Mouse (Mus musculus) urinary bladder, postnatal 25 days (tissue): ENCODE measurements around the gene Gm5155.
"Not testable (repeated sequence)": the region's sequence is repeated elsewhere in the genome, so short reads cannot be mapped to it uniquely, and the experiment has no call there.

ENCODE experiments used
- DNase-seq: peaks from one replicate; pipeline ENCODE4 v3.0.0; 2022; ENCODE audit warnings: low spot score

Gene Gm5155

DNA sequence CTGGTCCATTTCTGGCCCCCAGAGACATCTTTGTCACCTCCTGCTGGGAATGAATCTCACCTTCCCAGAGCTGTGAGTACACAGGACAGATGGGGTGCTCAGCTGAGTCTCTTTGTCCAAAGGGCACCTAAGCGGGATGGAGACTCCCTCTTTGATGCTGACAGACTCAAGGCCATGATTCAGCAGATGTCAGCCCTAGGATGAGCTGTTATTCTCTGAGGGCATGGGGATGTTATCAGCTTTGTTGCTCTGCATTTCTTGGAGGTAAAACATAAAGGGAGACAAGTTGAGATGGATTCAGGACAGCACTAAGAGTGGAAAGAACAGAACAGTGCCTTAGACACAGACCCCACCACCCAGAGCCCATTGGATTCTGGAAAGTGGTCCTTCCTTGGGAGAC is at the start of gene Gm5155:
TSS of gene Gm5155 (plus strand) at position 301 of the 400 bp plus-strand sequence.
- no peak for DNase-seq

DNA sequence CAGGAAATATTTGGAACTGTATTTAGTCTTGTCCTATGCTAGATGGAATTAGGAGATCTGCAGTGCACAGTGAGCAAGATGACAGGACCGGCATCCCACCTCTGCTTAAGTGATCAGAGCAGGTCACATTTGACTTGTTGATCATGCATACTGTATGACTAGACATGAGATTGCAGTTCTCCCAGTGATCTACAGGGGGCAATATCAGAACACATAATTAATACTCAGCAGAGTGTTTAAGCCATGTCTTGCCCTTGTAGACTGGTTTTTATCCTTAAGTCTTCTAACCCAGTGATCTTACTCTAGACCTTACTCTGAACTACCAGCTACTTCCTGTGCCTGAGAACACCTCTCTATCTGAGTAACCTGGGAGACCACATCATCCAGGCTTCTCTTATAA is 791 bp upstream of the Gm5155 start:
- no peak for DNase-seq

DNA sequence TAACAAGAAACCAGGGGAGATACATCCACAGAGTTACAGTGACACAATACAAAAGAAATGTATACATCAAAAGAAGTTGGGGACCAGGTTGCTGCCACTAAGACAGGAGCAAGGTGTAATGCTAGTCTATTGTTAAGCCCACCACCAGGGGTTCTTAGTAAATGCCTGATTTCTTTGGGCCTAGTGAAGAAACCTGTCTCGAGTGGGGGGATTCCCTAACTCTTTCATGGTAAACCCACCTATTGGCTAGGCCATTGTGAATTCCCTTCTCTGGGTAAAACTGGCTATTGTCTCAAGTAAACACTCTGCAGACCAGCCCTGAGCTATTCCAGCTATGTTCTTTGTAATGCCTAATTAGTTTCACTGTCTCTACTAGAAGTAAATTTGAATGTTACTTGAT is 23.8 kb downstream of the Gm5155 start:
- not testable (repeated sequence) for DNase-seq

DNA sequence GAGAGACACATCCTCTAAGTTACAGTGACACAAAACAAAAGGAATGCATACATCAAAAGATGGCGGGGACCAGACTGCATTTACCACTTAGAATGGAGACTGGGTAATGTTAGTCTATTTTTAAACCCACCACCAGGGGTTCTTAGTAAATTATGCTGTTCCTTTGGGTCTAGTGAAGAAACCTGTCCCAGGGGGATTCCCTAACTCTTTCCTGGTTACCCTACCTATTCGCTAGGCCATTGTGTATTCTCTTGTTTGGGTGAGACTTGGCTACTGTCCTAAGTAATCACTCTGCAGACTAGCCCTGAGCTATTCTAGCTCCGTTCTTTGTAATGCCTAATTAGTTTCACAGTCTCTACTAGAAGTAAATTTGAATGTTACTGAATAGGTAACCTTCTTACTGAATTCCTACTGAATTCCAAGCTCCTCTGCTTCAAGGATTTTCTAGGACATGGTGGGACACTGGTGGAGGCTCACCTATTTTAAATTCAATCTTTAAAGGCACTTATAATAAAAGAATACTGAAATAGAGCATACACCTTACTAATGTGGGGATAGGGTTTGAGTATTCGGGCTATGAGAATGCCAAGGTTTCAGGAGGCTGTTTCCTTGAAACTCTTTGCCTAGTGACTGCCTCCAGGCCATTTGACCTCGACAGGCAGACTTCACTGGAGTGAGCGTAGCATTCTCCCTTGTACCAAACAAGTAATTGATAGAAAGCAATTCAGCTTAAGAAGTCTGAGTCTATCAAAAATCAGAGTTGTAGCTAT is 31.8 kb downstream of the Gm5155 start:
- DNase-seq: no peak
